In genomic region chr5:35671474-35671891, GRCm38 (mm10) we compare ENCODE assay signal across 8 mouse cellular contexts. TPM values are rescaled to one million over a fixed set of nuclear protein-coding genes. Genes with fewer than 3 reads are reported as not detected.
DNase-seq lines count a peak whose midpoint lies in the region; ATAC-seq and TF ChIP-seq lines count a peak whose summit lies in the region.

No protein-coding gene starts in this region.

- H3K36me3 ChIP-seq in hindbrain, embryonic 13.5 days: no peaks in the 10 kb centered on the region
- H3K36me3 ChIP-seq in hindbrain, embryonic 12.5 days: no peaks in the 10 kb centered on the region
- no peaks in the 10 kb centered on the region for H3K36me3 ChIP-seq in heart, embryonic 15.5 days
- H3K36me3 ChIP-seq in lung, postnatal 0 days (ENCODE audit: insufficient read depth, low read length): no peaks in the 10 kb centered on the region

- ATAC-seq in hindbrain, embryonic 13.5 days (ENCODE audit: low FRiP score): 0 out of 2 replicates have a peak, but pooled peaks have one; percentile 37
- no peak for ATAC-seq in hindbrain, embryonic 12.5 days (ENCODE audit: low FRiP score)
- peak; percentile 17; the same call in 1 of the 2 replicates for ATAC-seq in heart, embryonic 15.5 days (replicated peaks; ENCODE audit: insufficient number of reproducible peaks, insufficient read depth, low FRiP score, low read depth)
- peak; percentile 53 for ATAC-seq in lung, postnatal 0 days
- no peak for ATAC-seq in megakaryocyte-erythroid progenitor cell, adult 5-6 weeks (replicated peaks; ENCODE audit: low FRiP score, low TSS enrichment, poor library complexity, severe bottlenecking)

- DNase-seq in layer of hippocampus, adult 11-12 months (ENCODE audit: low spot score): peak; percentile 76
- peak; percentile 86 for DNase-seq in lung, postnatal 0 days (ENCODE audit: low spot score)
- DNase-seq in telencephalon, adult 2 months (ENCODE audit: low read depth, low spot score): peak; percentile 47

- 0 out of 2 replicates have a peak, but pooled peaks have one; percentile 29 for TF ChIP-seq POLR2A in cortical plate, adult 2 months (IDR thresholded peaks at IDR 0.05; ENCODE audit: extremely low read depth, insufficient read depth, low read length)

- no peak overlapping the region; the same call in 1 of the 2 replicates for H3K9ac ChIP-seq in hindbrain, embryonic 13.5 days
- H3K9ac ChIP-seq in hindbrain, embryonic 12.5 days: no peak overlapping the region
- H3K9ac ChIP-seq in heart, embryonic 15.5 days: no peak overlapping the region
- H3K9ac ChIP-seq in lung, postnatal 0 days (replicated peaks; ENCODE audit: low read depth): no peak overlapping the region

- no peak for TF ChIP-seq EP300 in lung, postnatal 0 days (IDR thresholded peaks at IDR 0.05)

- 71% methylated on average over 9 of the region's 9 CpGs for WGBS in hindbrain, embryonic 13.5 days
- 72% methylated on average over 9 of the region's 9 CpGs for WGBS in hindbrain, embryonic 12.5 days
- 30% methylated on average over 9 of the region's 9 CpGs for WGBS in heart, embryonic 15.5 days
- WGBS in lung, postnatal 0 days: 51% methylated on average over 9 of the region's 9 CpGs

- H3K27me3 ChIP-seq in hindbrain, embryonic 13.5 days: 0 out of 2 replicates have a peak, but pooled peaks cover 5% of the 10 kb centered on the region
- H3K27me3 ChIP-seq in hindbrain, embryonic 12.5 days: no peaks in the 10 kb centered on the region
- H3K27me3 ChIP-seq in heart, embryonic 15.5 days: peaks cover 9% of the 10 kb centered on the region; the same call in 1 of the 2 replicates
- no peaks in the 10 kb centered on the region for H3K27me3 ChIP-seq in lung, postnatal 0 days (replicated peaks; ENCODE audit: insufficient read depth, low read length)

- H3K4me3 ChIP-seq in hindbrain, embryonic 13.5 days: no peak overlapping the region
- H3K4me3 ChIP-seq in hindbrain, embryonic 12.5 days: no peak overlapping the region
- H3K4me3 ChIP-seq in cortical plate, adult 2 months (ENCODE audit: insufficient read depth, low read length): no peak overlapping the region
- H3K4me3 ChIP-seq in heart, embryonic 15.5 days: no peak overlapping the region
- H3K4me3 ChIP-seq in lung, postnatal 0 days (ENCODE audit: low read depth, low read length): no peak overlapping the region

- H3K4me1 ChIP-seq in hindbrain, embryonic 13.5 days (replicated peaks): peaks cover 34% of the 10 kb centered on the region
- H3K4me1 ChIP-seq in hindbrain, embryonic 12.5 days: peaks cover 33% of the 10 kb centered on the region
- H3K4me1 ChIP-seq in cortical plate, adult 2 months (ENCODE audit: control insufficient read depth, insufficient read depth, low read length): peaks cover 7% of the 10 kb centered on the region
- peaks cover 56% of the 10 kb centered on the region for H3K4me1 ChIP-seq in heart, embryonic 15.5 days (replicated peaks)
- peaks cover 32% of the 10 kb centered on the region; the same call in 1 of the 2 replicates for H3K4me1 ChIP-seq in lung, postnatal 0 days (ENCODE audit: insufficient read depth, low read depth, low read length)

- no peak for TF ChIP-seq CTCF in cortical plate, adult 2 months (IDR thresholded peaks at IDR 0.05; ENCODE audit: extremely low read depth, insufficient read depth, low read length)
- TF ChIP-seq CTCF in lung, postnatal 0 days (IDR thresholded peaks at IDR 0.05): peak; percentile 35

- H3K4me2 ChIP-seq in hindbrain, embryonic 13.5 days: no peak overlapping the region
- no peak overlapping the region for H3K4me2 ChIP-seq in hindbrain, embryonic 12.5 days (replicated peaks)
- no peak overlapping the region for H3K4me2 ChIP-seq in heart, embryonic 15.5 days
- H3K4me2 ChIP-seq in lung, postnatal 0 days (replicated peaks; ENCODE audit: low read depth, low read length): no peak overlapping the region

- H3K9me3 ChIP-seq in hindbrain, embryonic 13.5 days: no peaks in the 10 kb centered on the region
- no peaks in the 10 kb centered on the region for H3K9me3 ChIP-seq in hindbrain, embryonic 12.5 days (replicated peaks)
- no peaks in the 10 kb centered on the region for H3K9me3 ChIP-seq in heart, embryonic 15.5 days (replicated peaks)
- H3K9me3 ChIP-seq in lung, postnatal 0 days (ENCODE audit: low read length): no peaks in the 10 kb centered on the region

- peak overlapping the region; percentile 48; the same call in 1 of the 2 replicates for H3K27ac ChIP-seq in hindbrain, embryonic 13.5 days
- H3K27ac ChIP-seq in hindbrain, embryonic 12.5 days: no peak overlapping the region
- peak overlapping the region; percentile 66 for H3K27ac ChIP-seq in cortical plate, adult 2 months (ENCODE audit: insufficient read depth, low read length)
- H3K27ac ChIP-seq in heart, embryonic 15.5 days: peak overlapping the region; percentile 64
- H3K27ac ChIP-seq in lung, postnatal 0 days (ENCODE audit: low read length): peak overlapping the region; percentile 79

RNA-seq across cellular contexts. Expression of gene Htra3, which starts 8.1 kb away (rescaled TPM):
- polyA plus RNA-seq in hindbrain, embryonic 13.5 days (2015; fragmentation: Nextera tagmentation; extraction: Ambion mirVana): 12.2 and 12.7 TPM in 2 replicates
- 7.3 and 9.7 TPM in 2 replicates for polyA plus RNA-seq in hindbrain, embryonic 12.5 days (2016; fragmentation: Nextera tagmentation; extraction: Ambion mirVana)
- 6.5 and 6.9 TPM in 2 replicates for polyA plus RNA-seq in cortical plate, adult 2 months (2012; rRNA removed)
- 14.7 and 22.2 TPM in 2 replicates for polyA plus RNA-seq in heart, embryonic 15.5 days (2015; fragmentation: Nextera tagmentation; extraction: Ambion mirVana)
- 35.7 and 40.5 TPM in 2 replicates for polyA plus RNA-seq in lung, postnatal 0 days (2015; fragmentation: Nextera tagmentation; extraction: Ambion mirVana)
- not detected in 2 replicates for total RNA-seq in megakaryocyte-erythroid progenitor cell, adult 5-6 weeks (2014; fragmentation: Nextera tagmentation)
- not detected in 2 replicates for total RNA-seq in megakaryocyte-erythroid progenitor cell, adult 5-6 weeks (2017)

Comparison
In these comparisons a context has a peak if more than half of its experiments do, and no peak if none do; other contexts are left out.
1. ATAC-seq: peak in hindbrain, embryonic 13.5 days (single experiment), heart, embryonic 15.5 days (single experiment) and lung, postnatal 0 days (single experiment); none in hindbrain, embryonic 12.5 days (single experiment) and megakaryocyte-erythroid progenitor cell, adult 5-6 weeks (single experiment).
2. Peak in every context shown above with its lines, with median percentiles within 50 percentile points of each other: DNase-seq.